Mouse (Mus musculus) R1 (cell line): ENCODE data around the gene Gpn3.
A peak's percentile ranks its signal among the peaks of the same experiment; 100 is the strongest.

Source experiments
- DNase-seq: peaks from one replicate; pipeline ENCODE4 v3.0.0-alpha.2; 2018; ENCODE audit warnings: low read depth, low spot score

Gpn3 gene

GRCm38 (mm10) chr5:122371591-122372191, at the start of gene Gpn3:
Gene Gpn3 (plus strand): TSS chr5:122371876.
- DNase-seq, result no peak

DNA sequence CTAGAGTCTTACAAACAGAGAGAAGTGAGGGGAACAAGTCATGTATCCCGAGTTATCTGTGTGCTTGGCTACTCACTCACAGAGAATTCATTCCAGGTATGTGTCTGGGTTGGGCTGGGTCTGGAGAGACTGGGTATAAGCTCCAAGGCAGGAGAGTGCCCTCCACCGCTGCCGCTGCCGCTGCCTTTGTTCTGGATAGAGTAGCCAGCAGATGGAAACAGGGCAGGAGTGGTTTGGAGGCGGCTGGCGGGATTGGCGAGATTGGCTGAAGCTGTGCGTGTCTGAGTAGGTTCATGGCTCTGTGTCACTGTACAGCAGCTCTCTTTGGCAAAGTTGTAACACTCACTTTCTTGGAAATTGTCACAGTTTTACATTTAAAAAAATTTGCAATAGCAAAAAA, 48.2 kb upstream of the Gpn3 start:
- peak; percentile 56 for DNase-seq

- DNase-seq, result peak; percentile 60
These were observed 46.9 kb upstream of the Gpn3 start for GRCm38 (mm10) chr5:122324608-122325431.

DNA sequence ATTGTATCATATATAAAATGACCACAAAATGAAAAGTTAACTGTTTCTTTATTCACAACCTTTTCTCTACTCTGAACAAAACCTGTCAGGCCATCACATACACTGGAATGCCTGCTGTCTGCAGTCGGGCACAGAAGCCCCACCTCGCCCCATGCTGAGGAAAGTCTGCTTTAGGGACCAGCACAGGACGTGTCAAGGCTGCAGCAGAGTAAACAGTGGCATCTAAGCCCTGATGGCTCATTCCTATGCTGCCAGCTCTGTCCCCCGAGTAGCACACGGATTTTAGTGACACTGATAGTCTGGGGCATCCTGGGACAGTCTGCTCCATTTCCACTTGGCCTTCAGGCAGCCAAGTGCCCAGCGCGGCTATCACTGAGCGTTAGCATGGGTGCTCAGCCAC, 46.2 kb upstream of the Gpn3 start:
- DNase-seq, result no peak

- no peak for DNase-seq
These were observed 44.4 kb upstream of the Gpn3 start for GRCm38 (mm10) chr5:122327283-122327682.

DNA sequence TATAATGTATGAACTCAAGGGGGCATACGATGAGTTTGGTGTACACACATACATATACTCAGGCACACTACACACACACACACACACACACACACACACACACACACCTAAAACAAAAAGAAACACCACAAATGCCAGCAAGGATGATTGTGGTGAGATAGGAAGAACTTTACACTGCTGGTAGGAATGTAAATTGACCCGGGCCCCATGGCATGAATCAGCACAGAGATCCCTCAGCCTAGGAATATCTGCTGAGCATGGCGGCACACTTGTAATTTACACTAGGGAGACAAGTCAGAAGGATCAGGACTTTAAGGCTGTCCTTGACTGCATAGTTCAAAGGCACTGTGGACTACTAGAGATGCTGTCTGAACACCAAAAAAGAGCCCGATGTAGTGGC, 41.4 kb upstream of the Gpn3 start:
- DNase-seq, result no peak

GRCm38 (mm10) chr5:122334682-122335081, 37.0 kb upstream of the Gpn3 start:
- no peak for DNase-seq

DNA sequence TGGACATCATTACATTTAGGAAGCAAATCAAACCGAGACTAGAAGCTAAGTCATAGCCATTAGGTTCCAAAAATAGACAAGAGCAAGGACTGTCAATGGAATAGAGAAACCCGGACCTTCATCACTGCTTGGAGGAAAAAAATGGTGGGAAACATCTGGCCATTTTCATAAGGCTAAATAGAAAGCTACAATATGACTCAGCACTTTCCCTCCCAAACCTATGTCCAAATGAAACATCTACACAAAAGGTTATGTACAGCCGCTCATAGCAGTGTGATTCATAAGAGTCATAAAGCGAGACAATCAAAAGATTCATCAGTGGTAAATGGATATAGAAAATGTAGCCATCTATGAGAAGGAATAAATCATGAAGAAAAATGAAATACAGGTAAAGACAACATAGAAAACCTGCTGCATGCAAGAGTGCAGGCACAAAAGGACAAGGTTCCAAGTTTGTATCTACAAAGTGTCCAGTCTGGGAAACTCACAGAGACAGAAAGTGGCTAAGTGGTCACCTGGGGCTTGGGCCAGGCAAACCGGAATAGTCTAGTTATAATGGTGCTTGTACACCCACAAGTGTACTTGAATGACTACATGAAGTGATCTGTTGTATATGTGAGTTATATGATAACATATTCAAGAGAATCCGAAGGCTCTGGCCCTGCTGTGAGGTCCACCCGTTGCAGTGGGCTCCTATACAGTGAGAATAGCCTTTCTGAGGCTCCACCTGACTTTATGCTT, 35.0 kb upstream of the Gpn3 start:
- DNase-seq, result no peak

DNA sequence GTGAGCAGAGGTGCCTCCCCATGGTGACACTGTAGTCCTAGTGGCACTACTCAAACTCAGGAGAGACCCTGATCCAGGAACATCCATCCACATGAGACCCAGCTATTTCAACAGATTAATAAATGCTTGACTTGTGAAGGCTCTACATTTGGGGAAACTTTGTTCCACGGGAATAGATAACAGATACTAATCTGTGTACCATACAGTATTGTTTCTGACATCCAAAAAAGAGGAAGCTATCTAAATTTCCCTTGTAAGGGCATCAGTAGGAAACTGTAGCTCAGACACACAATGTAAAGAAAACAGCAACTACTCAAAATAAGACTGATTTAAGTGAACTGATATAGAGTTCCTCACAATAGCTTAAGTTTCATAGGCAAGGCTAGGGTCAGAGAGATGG, 28.8 kb upstream of the Gpn3 start:
- no peak for DNase-seq

- DNase-seq, result no peak
These were observed 27.9 kb upstream of the Gpn3 start for GRCm38 (mm10) chr5:122343768-122344167.

- DNase-seq, result peak; percentile 85
These were observed 27.4 kb upstream of the Gpn3 start for GRCm38 (mm10) chr5:122344260-122344659.

DNA sequence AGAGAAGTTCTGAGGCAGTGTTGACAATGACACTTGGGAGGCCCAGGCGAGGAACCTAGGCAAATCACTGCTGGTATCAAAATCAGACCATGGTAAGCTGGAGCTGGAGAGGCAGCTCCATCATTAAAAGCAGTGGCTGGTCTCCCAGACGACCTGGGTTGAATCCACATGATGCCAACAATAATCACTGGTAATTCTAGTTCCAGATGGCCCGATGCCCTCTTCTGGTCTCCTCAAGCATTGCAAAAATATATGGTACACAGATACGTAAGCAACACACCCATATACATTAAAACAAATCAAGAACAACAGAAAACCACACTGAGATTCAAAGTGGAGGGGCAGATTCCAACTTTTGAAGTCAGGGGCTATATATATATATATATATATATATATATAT, 25.9 kb upstream of the Gpn3 start:
- DNase-seq, result no peak

DNA sequence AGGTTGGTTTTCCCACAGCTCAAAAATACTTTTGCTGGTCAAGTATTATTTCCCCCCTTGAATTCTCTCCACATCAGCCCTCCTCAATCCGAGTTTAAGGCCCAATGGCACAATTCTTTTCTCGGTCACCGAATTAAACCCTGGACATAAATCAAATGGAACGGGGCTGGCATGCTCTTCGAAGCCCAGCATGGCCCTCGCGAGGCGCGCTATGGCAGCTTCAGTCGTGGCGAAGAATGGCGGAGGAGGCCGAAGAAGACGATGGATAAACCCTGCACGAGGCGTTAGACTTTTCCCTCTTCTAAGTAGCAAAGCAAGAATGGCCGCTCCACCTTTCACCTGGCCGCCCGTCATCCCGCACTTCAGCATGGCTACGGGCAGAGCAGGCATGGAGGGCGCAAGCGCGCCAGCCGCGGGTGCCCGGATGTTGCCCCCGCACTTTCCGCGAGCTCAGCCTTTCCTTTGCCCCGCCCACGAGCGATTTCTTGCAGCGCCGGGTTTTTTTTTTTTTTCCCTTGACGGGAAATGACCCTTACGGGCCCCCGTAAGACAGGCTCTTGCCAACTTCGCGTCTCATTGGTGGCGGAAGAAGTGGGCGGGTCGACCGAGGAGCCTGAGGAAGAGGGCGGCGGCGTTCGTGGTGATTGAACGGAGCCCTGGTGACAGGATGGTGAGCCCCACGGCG, 17.7 kb upstream of the Gpn3 start, which contains the start of the genes Rad9b and Vps29:
Gene Rad9b, minus strand, starts transcription at position 427 of the 685 bp plus-strand sequence.
Gene Vps29, plus strand, starts transcription at position 563 of the 685 bp plus-strand sequence.
- peak; percentile 100 for DNase-seq

- no peak for DNase-seq
These were observed 17.1 kb upstream of the Gpn3 start for GRCm38 (mm10) chr5:122354492-122355067.

DNA sequence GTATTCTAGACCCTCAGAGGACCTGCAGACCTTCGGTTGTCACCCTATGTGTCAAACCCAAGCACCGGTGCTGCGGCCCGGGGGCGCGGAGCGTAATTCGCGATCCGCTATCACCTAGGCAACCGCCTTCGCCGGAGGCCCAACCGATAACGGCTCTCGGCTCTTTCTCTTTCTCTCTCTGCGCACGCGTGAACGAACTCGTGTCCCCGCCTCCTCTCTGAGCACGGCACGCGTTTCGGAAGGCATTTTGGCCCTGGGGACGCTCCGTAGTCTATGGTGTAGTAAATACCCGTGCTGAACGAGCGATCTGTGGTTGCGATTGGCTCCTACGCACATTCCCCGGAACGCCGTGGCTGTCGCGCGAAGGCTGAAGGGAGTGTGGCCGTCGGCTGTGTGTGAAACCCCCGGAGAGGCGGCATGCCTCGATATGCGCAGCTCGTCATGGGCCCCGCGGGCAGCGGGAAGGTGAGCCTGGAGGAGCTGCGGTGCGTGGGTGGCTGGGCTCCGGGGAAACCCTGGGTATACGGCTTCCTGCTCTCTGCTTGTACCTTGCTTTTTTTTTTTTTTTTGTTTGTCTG, 605 bp downstream of the Gpn3 start, which contains the start of gene Fam216a:
Gene Fam216a, minus strand, starts transcription at position 173 of the 578 bp plus-strand sequence.
- DNase-seq, result peak; percentile 100

- peak; percentile 36 for DNase-seq
These were observed 1.2 kb downstream of the Gpn3 start for GRCm38 (mm10) chr5:122372878-122373277.

DNA sequence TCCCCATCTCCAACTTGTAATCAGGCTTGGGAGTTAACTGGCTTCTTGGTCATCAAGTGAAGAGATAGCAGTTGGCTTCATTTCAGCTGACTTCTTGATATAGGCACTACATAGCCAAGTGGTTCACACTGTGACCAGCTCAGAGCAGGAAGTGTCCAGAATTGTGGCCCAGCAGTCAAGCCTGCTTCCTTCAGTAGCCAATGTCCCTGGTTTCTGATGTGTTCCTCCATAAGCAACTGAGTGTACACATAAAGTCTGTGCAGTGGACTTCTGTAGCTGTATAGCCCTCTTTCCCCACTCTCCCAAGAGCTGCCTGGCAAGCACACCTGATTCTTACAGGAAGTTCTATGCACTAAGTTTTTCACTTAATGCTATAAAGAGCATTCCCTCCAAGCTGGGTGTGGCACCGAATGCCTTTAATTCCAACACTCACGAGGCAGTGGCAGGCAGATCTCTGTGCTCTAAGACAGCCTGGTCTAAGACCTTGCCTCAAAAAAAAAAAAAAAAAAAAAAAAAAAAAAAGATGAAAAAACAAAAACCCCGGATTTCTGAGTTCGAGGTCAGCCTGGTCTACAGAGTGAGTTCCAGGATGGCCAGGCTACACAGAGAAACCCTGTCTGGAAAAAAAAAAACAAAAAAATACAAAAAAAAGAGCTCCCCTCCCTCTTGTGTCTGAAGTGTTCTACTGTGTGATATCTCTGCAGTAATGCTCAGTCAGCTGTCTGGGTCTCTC, 5.6 kb downstream of the Gpn3 start:
- DNase-seq, result peak; percentile 81

DNA sequence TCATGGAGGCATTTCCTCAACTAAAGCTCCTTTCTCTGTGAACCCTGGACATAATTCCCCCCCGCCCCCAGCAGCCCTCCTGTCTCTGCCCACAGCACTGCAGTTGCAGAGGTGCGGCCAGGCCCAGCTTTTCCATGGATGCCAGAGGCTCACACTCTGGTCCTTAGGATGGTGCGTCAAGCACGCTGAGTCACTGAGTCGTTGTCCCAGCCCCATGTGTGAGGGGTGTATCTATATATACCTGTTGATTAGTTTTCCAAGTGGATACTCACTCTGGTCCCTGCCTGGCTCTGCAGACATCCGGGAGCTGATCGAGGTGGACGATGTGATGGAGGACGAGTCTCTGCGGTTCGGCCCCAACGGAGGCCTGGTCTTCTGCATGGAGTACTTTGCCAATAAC, 6.5 kb downstream of the Gpn3 start:
- DNase-seq, result no peak

DNA sequence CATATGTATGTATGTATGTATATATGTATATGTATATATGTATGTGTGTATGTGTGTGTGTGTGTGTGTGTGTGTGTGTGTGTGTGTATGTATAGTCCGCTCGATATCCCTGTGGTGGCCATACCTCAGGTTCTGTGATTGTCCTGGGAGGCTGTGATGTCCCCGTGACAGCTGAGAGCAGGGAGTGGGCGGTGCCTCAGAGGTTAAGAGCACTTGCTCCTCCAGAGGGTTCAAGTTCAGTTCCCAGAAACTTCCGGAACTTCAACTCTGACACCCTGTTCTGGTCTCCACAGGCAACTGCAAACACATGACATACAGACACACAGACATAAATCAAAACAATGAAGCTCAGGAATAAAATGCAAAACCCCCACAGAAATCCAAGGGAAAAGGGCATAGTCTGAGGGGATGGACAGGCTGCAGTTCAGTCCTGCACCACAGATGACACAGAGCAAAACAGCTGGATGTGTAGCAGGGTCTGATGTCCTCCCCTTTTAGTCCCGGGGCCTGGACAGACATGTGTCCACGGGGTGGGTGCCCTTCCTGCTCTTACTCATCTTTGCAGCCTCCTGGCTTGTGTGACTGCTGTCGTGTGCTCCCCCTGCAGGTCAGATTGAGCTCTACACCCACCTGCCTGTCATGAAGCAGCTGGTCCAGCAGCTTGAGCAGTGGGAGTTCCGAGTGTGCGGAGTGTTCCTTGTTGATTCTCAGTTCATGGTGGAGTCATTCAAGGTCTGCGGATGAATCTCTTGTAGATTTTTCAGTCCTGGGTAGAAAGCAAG, 7.9 kb downstream of the Gpn3 start:
- DNase-seq, result peak; percentile 88
